Mouse (Mus musculus): ENCODE measurements around the gene Tmem176b.

- TF ChIP-seq CTCF (IDR thresholded peaks at IDR 0.05; ENCODE audit: borderline replicate concordance, insufficient read depth, low read depth, low read length) (no peak), POLR2A (IDR thresholded peaks at IDR 0.05; ENCODE audit: borderline replicate concordance, insufficient read depth, low read length) (no peak)
Measured at GRCm38 (mm10) chr6:48787867-48788266, 53.4 kb downstream of the Tmem176b start.
